Mouse (Mus musculus): Measurements from ENCODE around the gene Golim4.

DNA sequence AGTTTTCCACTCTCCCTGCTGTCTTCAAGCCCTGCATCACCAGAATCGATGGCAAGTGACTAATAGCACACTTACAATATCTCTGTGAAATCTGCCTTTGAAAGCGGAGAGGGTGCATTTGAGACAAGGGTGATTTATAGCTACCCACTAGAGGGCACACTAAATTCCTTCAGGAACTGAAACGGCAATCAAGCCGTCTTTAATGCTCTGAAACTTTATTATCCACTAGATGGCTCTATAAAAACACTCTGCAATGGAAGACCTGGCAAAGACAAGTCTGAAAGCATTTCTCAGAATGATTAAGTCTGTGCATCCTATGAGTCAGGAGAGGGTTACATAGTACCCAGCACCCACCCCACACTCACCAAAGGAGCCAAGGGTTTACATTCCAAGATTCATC, 46.5 kb downstream of the Golim4 start:
- TF ChIP-seq TAL1 (IDR thresholded peaks at IDR 0.05; ENCODE audit: low read length) (no peak), GATA1 (IDR thresholded peaks at IDR 0.05; ENCODE audit: low read length) (no peak)

Data from erythroblast, embryonic 14.5 days (primary cell).